Mouse (Mus musculus): ENCODE results near the gene Ube2g2.

The Ube2g2 gene

GRCm38 (mm10) chr10:77622055-77622988, at the start of gene Ube2g2:
TSS of gene Ube2g2 (plus strand) at chr10:77622275.
- peak; percentile 84 for DNase-seq (ENCODE audit: low spot score)

- no peak for DNase-seq (ENCODE audit: low spot score)
These were observed 48.9 kb upstream of the Ube2g2 start for GRCm38 (mm10) chr10:77573162-77573561.

- no peak for DNase-seq (ENCODE audit: low spot score)
These were observed 41.8 kb upstream of the Ube2g2 start for GRCm38 (mm10) chr10:77580027-77580920.

- DNase-seq (ENCODE audit: low spot score) = no peak
These were observed 41.1 kb upstream of the Ube2g2 start for GRCm38 (mm10) chr10:77581023-77581407.

- peak; percentile 93 for DNase-seq (ENCODE audit: low spot score)
These were observed 40.4 kb upstream of the Ube2g2 start, which contains the start of gene Pttg1ip for GRCm38 (mm10) chr10:77581408-77582284. TSS of gene Pttg1ip (plus strand) at chr10:77581720.

GRCm38 (mm10) chr10:77582285-77582618, 39.8 kb upstream of the Ube2g2 start:
- no peak for DNase-seq (ENCODE audit: low spot score)

- DNase-seq (ENCODE audit: low spot score) = no peak
These were observed 38.2 kb upstream of the Ube2g2 start for GRCm38 (mm10) chr10:77583795-77584422.

- DNase-seq (ENCODE audit: low spot score) = no peak
These were observed 35.4 kb upstream of the Ube2g2 start for GRCm38 (mm10) chr10:77586637-77587036.

GRCm38 (mm10) chr10:77587091-77587775, 34.8 kb upstream of the Ube2g2 start:
- no peak for DNase-seq (ENCODE audit: low spot score)

- DNase-seq (ENCODE audit: low spot score) = no peak
These were observed 34.0 kb upstream of the Ube2g2 start for GRCm38 (mm10) chr10:77588036-77588435.

GRCm38 (mm10) chr10:77589117-77589516, 33.0 kb upstream of the Ube2g2 start:
- no peak for DNase-seq (ENCODE audit: low spot score)

- DNase-seq (ENCODE audit: low spot score) = no peak
These were observed 32.3 kb upstream of the Ube2g2 start for GRCm38 (mm10) chr10:77589749-77590148.

- DNase-seq (ENCODE audit: low spot score) = no peak
These were observed 31.3 kb upstream of the Ube2g2 start for GRCm38 (mm10) chr10:77590812-77591211.

GRCm38 (mm10) chr10:77591546-77591945, 30.5 kb upstream of the Ube2g2 start:
- peak; percentile 75 for DNase-seq (ENCODE audit: low spot score)

- DNase-seq (ENCODE audit: low spot score) = peak; percentile 56
These were observed 26.0 kb upstream of the Ube2g2 start for GRCm38 (mm10) chr10:77596060-77596459.

GRCm38 (mm10) chr10:77603021-77603420, 19.1 kb upstream of the Ube2g2 start:
- no peak for DNase-seq (ENCODE audit: low spot score)

GRCm38 (mm10) chr10:77604111-77604510, 18.0 kb upstream of the Ube2g2 start:
- DNase-seq (ENCODE audit: low spot score) = no peak

GRCm38 (mm10) chr10:77604958-77605357, 17.1 kb upstream of the Ube2g2 start:
- no peak for DNase-seq (ENCODE audit: low spot score)

GRCm38 (mm10) chr10:77605368-77605767, 16.7 kb upstream of the Ube2g2 start:
- DNase-seq (ENCODE audit: low spot score) = no peak

Data from left cerebral cortex, adult 11 months (tissue).